12 mouse cellular contexts compared by ENCODE assay signal in genomic region chr3:143912433-143912832, GRCm38 (mm10).
DNase-seq lines count a peak whose midpoint lies in the region; ATAC-seq and TF ChIP-seq lines count a peak whose summit lies in the region.
"Had no signal": no experiment of that assay in that cellular context is flagged by ENCODE, and none has a peak within 500 bp of the region (broad histone marks: within the 10 kb centered on the region; RNA-seq: fewer than 3 reads in every experiment).

No protein-coding gene starts in this region.

- 59% methylated on average over 6 of the region's 6 CpGs for WGBS in hindbrain, postnatal 0 days

- no peaks in the 10 kb centered on the region for H3K4me1 ChIP-seq in hindbrain, postnatal 0 days (ENCODE audit: insufficient read depth, low read length)

- no peak overlapping the region for H3K9ac ChIP-seq in hindbrain, postnatal 0 days (replicated peaks; ENCODE audit: low read length)

- no peaks in the 10 kb centered on the region for H3K36me3 ChIP-seq in hindbrain, postnatal 0 days (ENCODE audit: insufficient read depth, low read length)
- H3K36me3 ChIP-seq: forebrain, embryonic 10.5 days had no signal

- no peak overlapping the region for H3K4me3 ChIP-seq in hindbrain, postnatal 0 days (ENCODE audit: low read length)
- H3K4me3 ChIP-seq: forebrain, embryonic 10.5 days had no signal

- H3K9me3 ChIP-seq in hindbrain, postnatal 0 days (ENCODE audit: low read length) = no peaks in the 10 kb centered on the region
- H3K9me3 ChIP-seq: forebrain, embryonic 10.5 days had no signal

- no peak overlapping the region for H3K4me2 ChIP-seq in hindbrain, postnatal 0 days (ENCODE audit: low read depth, low read length)

- DNase-seq in lung, postnatal 36 days = peak; percentile 22
- DNase-seq in lung, adult 18-20 months = no peak
- DNase-seq in adrenal gland, postnatal 14 days = peak; percentile 20
- DNase-seq in layer of hippocampus, adult 8-10 months (ENCODE audit: low spot score in 2 of 2) = peak; percentile 23 to 32
- DNase-seq in telencephalon, adult 2 months (ENCODE audit: low read depth, low spot score) = peak; percentile 29
- no peak for DNase-seq in hindbrain, postnatal 0 days (ENCODE audit: low spot score)
- DNase-seq in cerebellum, postnatal 36 days = no peak
- DNase-seq: heart, adult 11 months; lung, postnatal 14 days; thymus, postnatal 14 days had no signal

- H3K27me3 ChIP-seq in hindbrain, postnatal 0 days (ENCODE audit: insufficient read depth, low read length) = no peaks in the 10 kb centered on the region

- no peak for ATAC-seq in hindbrain, postnatal 0 days
- ATAC-seq: intestine, postnatal 0 days had no signal

- TF ChIP-seq CTCF in hindbrain, postnatal 0 days (IDR thresholded peaks at IDR 0.05; ENCODE audit: low read depth) = no peak

- H3K27ac ChIP-seq in hindbrain, postnatal 0 days = no peak overlapping the region
- H3K27ac ChIP-seq: forebrain, embryonic 10.5 days had no signal

Comparison
In these comparisons a context has a peak if more than half of its experiments do, and no peak if none do; other contexts are left out.
1. DNase-seq: peak in lung, postnatal 36 days (single experiment), adrenal gland, postnatal 14 days (single experiment), layer of hippocampus, adult 8-10 months (2 of 2) and telencephalon, adult 2 months (single experiment); none in lung, adult 18-20 months (0 of 2), hindbrain, postnatal 0 days (single experiment) and cerebellum, postnatal 36 days (0 of 2).